Mouse (Mus musculus): ENCODE results near the gene Specc1.

Specc1 gene

GRCm38 (mm10) chr11:62164357-62164756 is 207.8 kb downstream of the Specc1 start:
- DNase-seq (ENCODE audit: low spot score in 2 of 2) = no peak

DNA sequence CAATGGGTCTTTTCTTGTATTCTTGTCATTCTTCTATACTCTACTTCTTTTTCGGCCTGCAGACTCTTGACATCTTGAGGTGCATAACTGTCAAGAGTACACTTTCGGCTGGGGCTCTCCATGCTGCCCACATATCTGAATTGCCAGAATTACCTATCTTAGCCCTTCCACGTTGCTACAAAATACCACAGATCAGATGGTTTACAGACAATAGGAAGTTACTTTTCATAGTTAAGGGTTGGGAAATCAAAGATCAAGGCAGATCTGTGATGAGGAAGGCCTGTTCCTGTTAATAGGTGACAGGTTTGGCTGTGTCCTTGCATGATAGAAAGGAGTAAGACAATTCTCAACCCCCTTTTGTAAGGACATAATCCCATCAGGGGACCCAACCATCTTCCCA is 209.9 kb downstream of the Specc1 start:
- no peak for DNase-seq (ENCODE audit: low spot score in 2 of 2)

DNA sequence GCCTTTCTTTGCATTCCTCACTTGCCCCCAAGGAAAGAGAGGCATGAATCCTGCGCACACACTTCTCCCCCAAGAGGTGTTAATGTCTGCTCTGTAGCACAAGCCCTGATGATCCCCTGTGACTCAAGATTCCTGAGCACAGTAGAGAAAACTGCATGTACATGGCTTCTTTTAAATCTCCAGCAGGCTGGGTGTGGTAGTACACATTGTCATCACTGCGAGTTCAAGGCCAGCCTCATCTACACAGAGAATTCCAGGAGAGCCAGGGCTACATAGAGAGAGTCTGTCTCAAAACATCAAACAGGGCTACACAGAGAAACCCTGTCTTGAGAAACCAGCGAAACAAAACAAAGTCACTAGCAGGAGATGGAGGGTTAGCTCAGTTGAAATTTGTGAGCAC is 211.6 kb downstream of the Specc1 start:
- no peak for DNase-seq (ENCODE audit: low spot score in 2 of 2)

GRCm38 (mm10) chr11:62177395-62178113 is 221.0 kb downstream of the Specc1 start:
- DNase-seq (ENCODE audit: low spot score in 2 of 2) = no peak

DNA sequence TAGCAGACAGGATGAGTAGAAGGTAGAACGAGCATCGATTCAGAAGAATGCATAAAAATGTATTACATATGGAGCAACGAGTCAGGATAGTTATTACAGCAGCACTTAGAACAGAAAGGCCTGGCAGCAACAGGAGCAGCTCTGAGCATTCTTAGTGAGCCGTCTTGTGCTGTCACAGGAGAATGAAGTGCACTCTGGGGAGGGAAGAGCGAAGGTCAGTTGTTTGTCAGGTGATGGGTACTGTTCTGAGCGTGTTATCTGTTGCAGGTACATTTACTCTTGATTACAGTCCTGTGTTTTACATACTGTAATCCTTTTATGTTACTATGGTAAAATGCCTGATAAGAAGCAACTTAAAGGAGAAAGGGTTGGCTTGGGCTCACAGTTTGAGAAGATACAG is 224.2 kb downstream of the Specc1 start:
- no peak for DNase-seq (ENCODE audit: low spot score in 2 of 2)

DNA sequence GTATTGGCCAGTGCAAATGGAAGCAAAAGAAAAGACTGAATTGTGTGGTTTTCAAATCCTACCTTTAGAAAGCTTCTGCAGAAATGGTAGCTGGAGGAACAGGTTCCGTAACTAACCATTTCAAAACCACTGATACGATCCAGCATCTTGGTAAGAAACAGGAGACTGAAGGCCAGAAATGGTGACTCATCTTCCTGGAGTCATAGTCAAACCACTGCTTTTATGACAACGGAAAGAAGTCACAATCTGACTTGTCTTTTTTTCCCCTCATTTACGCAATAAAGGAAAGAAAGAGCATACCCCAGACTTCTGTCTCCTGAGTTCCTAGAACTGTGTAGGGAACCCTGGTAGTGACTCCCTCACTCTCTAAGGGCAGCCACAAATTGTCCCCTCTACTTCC is 228.3 kb downstream of the Specc1 start:
- DNase-seq (ENCODE audit: low spot score in 2 of 2) = no peak

DNA sequence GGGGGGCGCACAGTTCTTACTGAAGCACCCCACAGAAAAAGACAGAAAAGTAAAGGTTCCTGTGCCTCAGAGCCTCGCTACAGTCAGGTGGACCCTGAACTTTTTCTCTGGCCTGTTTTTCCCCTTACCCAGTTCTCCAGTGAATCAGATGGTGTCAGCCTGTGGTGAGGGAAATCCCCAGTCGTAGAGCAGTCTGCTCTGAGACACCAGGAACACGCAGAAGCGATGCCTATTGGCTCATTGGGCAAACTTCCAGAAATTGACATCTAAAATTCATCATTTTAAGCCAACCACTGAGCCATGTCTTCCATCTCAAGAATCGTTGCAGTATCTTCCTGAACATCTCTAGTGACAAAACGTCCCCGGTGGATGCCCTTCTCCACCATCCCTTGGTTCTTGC is 230.5 kb downstream of the Specc1 start:
- DNase-seq (ENCODE audit: low spot score in 2 of 2) = no peak

GRCm38 (mm10) chr11:62192050-62192449 is 235.5 kb downstream of the Specc1 start:
- no peak for DNase-seq (ENCODE audit: low spot score in 2 of 2)

- DNase-seq (ENCODE audit: low spot score in 2 of 2) = no peak
Observed at GRCm38 (mm10) chr11:62193116-62193515, 236.6 kb downstream of the Specc1 start.

GRCm38 (mm10) chr11:62194217-62194616 is 237.7 kb downstream of the Specc1 start:
- no peak for DNase-seq (ENCODE audit: low spot score in 2 of 2)

GRCm38 (mm10) chr11:62200901-62201512 is 244.4 kb downstream of the Specc1 start:
- DNase-seq (ENCODE audit: low spot score in 2 of 2) = no peak

DNA sequence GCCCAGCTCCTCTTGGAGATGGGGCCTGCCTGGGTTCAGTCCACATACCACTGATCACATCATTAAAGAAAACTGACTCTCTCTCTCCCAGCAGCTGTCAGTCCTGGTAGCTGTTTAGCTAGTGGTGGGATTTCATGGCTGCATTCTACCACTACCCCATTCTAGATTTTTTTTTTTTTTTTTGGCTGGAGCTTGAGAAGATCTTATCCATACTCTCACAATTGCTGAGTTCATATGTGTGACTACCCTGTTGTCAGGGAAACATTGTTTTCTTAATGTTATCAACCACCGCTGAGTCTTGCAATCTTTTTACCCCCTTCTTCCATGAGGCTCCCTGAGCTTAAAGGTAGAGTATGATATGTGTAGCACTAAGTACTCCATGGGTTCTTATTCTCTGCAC is 246.1 kb downstream of the Specc1 start:
- no peak for DNase-seq (ENCODE audit: low spot score in 2 of 2)

GRCm38 (mm10) chr11:62209111-62209510 is 252.5 kb downstream of the Specc1 start:
- DNase-seq (ENCODE audit: low spot score in 2 of 2) = no peak

DNA sequence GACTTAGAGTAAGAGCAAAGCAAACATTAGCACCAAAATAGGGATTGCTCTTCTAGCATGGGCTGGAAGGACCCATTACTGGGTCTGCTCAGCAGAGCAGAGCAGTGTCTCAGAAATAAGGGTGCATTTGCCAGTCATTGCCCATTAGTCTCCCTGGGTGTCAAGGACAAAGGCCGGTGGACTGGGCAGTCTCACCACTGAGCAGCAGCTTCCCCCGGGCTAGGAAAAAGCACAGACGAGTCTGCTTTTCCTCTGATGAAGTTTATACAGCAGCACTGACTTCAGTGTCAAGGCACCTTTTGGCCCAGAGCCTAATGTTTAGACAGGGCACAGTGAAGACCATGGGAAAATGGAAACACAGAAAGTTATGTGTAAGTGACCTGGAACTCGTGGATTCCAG is 253.3 kb downstream of the Specc1 start:
- DNase-seq (ENCODE audit: low spot score in 2 of 2) = no peak

DNA sequence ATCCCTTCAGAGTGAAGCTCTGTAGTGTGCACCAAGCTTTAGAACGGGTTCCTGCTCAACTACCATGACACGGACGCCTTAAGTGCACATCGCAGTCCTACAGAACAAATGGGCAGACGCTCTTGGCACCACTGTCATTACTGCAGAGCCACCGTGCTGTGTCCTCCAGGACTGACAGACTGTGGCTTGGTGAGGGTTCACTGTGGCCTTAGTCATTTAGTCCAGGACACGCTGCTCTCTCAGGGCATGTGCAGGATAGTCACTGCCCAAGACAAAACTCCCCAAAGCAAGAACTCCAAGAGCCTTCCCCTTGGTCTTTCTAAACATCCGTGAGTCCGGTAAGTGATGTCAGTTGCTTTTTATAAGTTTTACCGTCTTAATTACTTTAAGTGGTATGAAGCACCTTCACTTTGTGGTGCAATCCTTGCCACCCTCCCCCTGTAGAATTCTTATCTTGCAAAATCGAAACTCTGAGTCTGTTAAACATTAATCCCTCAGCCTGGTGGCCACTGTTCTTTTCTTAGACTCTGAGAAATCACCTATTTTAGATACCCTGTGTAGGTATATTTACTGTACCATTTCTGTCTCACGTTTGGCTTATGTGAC is 256.9 kb downstream of the Specc1 start:
- no peak for DNase-seq (ENCODE audit: low spot score in 2 of 2)

DNA sequence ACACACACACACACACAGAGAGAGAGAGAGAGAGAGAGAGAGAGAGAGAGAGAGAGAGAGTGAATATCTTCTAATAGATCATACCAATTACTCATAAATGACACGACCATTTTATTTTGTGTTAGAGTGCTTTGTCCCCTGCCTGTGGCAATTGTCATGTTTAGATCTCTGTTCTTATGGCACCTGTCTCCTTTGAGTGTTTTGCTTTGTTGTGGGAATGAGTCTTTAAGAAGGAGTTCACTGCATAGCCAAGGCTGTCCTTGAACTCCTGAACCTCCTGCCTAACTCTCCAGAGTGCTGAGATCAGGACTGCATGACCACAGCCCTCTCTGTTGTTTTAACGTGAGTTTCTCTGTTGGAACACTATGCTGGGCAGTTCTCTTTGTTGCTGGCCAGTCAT is 258.5 kb downstream of the Specc1 start:
- no peak for DNase-seq (ENCODE audit: low spot score in 2 of 2)

DNA sequence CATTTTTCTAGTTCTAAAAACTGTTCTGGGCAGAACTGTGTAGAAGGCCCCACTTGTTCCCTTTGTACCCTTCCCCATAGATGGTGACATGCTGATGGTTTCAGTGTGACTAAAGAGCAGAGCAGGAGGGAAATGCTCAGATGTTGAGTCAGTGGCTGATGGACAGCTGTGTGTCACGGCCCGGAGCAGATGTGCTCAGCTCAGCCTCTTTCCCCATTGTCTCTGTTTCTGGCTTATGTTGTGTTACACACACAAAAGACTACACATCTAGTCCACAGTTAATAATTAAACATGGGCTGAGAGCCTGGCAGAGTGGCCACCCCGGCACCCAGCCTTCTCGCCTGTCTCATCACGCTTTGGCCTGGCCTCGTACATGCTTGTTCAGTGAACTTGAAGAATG is 261.2 kb downstream of the Specc1 start:
- no peak for DNase-seq (ENCODE audit: low spot score in 2 of 2)

DNA sequence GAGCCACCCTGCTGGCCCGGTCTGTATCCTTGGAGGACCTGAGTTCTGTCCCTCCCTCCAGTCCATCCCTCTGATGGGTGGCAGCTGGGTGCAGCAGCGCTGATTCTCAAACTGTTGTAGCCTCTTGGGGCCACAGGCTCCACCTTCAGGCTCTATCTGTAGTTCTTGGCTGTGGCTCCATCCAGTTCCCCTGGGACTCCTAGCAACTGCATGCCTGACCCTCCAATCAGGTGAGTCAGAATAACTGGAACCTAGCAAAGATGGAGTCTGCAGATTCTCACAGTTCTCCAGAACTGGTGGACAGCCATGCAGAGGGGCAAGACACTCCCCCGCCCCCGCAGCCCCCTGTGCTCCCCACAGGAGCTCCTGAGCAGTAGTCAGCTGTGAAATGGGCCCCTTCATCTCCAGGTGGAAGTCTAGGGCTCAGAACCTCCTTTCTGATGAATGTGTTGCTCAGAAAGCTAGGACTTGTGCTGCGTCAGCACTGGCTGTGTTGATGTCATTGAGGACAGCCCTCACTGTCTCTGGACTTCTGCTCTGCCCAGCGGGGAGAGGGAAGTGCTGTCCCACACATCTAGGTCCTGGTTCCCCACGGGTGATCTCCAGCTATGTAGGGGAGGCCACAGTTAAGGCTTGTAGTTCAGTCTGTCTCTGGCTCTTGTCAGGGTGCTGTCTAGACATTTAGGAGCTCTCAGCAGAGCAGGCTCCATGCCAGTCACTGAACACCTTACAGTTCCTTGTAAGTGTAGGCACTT is 264.4 kb downstream of the Specc1 start:
- no peak for DNase-seq (ENCODE audit: low spot score in 2 of 2)

DNA sequence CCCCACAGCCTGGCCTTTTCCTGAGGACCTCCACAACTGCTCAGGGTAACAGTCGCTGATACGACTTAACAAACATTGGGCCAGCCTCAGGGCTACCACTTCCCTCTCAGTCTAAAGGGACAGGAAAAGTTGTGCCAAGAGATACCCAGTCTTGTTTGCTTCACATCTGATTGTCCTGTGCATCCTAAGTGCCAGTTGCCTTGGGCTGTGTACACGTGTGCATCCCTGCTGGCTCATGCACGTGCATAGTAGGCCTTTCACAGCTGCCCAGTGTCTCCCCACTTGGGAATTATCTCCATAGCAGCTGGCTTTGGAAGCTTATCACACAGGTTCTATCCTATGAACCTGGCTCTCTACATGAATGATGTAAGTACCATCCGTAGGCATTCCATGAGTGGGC is 266.9 kb downstream of the Specc1 start:
- DNase-seq (ENCODE audit: low spot score in 2 of 2) = no peak

GRCm38 (mm10) chr11:62223962-62224361 is 267.4 kb downstream of the Specc1 start:
- DNase-seq (ENCODE audit: low spot score in 2 of 2) = no peak

GRCm38 (mm10) chr11:62224797-62225196 is 268.2 kb downstream of the Specc1 start:
- no peak for DNase-seq (ENCODE audit: low spot score in 2 of 2)

DNA sequence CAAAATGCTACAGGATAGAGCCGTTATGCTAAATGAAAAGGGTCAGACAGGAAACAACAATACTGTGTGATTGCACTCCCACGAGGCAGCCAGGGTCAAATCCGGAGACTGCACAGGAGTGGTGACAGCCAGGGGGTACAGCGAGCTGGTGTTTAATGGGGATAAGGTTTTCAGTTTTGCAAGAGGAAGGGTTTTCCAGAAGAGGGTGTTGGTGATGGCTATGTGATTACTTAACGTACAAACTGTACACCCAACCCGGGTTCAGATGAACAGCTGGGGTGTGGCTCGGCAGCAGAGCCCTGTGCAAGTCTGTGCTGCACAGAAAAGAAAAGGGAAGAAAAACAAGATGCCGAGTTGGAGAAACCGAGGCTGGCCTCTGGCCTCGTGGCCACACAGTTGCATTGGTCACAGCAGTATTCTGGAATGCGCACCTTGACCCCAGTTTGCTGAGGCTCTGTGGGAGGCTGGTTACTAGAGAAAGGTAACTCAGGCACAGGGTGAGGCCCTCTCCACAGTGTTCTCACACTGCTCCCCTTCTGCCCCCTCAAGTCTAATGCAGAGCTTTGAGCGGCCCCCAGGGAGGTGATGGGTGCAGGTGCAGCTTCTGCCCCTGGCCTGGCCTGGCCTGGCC is 284.2 kb downstream of the Specc1 start:
- no peak for DNase-seq (ENCODE audit: low spot score in 2 of 2)
